Mouse (Mus musculus): ENCODE data around the gene Prdm16.

The Prdm16 gene

DNA sequence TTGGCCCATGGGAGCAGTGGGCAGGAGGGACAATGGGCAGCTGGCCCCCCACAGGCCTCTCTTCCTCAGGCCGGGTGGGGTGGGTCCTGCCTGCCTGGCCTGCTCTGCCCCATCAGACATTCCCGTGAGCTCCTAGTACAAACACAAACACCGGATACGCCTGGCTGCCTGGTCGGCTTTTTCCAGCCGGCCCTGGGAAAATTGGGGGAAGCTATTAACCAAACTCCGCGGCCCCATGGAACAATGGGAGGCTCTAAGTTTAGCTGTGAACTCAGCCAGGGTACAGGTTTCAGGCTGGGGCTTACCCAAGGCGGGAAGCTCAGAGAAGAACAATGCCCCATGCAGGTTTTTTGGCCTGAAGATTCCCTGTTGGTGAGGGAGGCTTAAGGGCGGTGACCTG lies 300.0 kb downstream of the Prdm16 start:
- peak; percentile 50 for DNase-seq (ENCODE audit: low read depth, low spot score)

DNA sequence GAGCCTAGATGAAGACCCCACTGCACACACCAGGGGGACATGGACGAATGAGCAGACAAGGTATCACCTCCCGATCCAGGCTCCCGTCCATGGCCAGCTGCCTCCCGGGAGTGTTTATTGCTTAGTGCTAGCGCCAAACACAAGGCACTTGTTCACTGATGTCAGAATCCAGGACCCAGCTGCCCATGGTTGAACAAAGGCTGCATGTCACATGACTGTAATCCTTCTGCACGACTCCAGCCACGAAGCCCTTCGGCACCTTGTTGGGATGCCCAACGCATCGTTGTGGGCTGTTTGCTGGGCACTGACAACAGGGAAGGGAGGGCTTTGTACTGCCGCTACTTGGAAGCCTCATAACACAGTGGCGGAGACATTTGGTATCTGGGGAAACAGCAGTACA lies 300.9 kb downstream of the Prdm16 start, which contains the start of gene B230104I21Rik:
TSS of gene B230104I21Rik (plus strand) at position 367 of the 400 bp plus-strand sequence.
- DNase-seq (ENCODE audit: low read depth, low spot score): no peak

GRCm38 (mm10) chr4:154334699-154335402 lies 301.8 kb downstream of the Prdm16 start:
- DNase-seq (ENCODE audit: low read depth, low spot score): no peak

DNA sequence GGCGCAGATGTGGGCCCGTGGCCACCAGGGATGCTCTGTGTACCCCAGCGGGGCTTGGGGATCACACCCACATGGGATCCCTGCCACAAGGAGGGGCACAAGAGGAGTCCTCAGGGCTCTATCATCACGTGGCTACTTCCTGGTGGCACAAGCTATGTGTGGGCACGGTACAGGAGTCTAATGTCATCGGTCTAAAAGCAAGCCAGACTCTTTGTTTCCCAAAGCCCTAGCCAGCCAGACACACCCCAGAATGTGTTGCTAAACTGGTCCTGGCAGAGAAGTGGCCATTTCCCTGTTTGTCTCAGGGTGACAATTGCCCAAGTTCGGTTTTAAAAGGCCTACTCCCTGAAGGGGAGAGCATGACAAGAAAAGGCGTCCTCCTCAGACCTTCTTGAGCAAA lies 303.4 kb downstream of the Prdm16 start:
- DNase-seq (ENCODE audit: low read depth, low spot score): no peak

- DNase-seq (ENCODE audit: low read depth, low spot score): peak; percentile 75
Measured at GRCm38 (mm10) chr4:154331271-154331670, 305.4 kb downstream of the Prdm16 start.

- no peak for DNase-seq (ENCODE audit: low read depth, low spot score)
Measured at GRCm38 (mm10) chr4:154330001-154330400, 306.7 kb downstream of the Prdm16 start.

- peak; percentile 89 for DNase-seq (ENCODE audit: low read depth, low spot score)
Measured at GRCm38 (mm10) chr4:154328836-154329235, 307.8 kb downstream of the Prdm16 start.

DNA sequence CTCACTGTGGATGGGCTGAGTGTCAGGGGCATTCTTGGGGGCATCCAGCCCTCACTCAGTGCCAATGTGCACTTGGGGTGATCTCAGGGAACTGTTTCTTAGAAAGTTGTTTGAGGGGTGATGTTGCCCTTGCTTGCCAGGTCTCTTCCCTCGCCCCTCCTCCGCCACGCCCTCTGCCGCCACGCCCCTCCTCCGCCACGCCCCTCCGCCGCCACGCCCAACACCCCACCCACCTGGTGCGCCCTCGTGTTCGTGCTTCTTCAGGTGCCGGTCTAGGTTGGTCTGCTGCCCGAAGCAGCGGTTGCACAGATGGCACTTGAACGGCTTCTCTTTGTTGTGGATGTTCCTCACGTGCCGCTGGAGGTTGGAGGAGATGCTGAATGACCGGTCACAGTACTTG lies 308.2 kb downstream of the Prdm16 start:
- DNase-seq (ENCODE audit: low read depth, low spot score): no peak

DNA sequence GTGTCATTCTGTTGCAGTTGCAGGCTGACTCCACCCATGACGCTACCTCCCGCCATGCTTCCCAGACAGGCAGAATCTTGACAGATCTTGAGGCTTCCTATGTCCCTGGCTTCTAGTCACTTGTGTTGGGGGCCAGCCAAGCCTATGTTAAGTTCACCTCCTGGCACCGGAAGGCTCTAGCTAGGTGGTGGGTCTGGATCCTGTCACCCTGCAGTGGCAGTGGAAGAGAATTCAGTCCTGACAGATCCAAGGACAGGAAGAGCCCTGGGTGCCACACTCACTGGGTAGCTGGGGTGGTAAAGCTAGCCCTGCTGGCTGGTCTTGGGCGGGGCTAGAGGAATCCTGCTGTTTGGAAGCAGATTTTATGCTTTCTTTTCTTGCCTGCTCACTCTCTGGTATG lies 311.3 kb downstream of the Prdm16 start:
- no peak for DNase-seq (ENCODE audit: low read depth, low spot score)

DNA sequence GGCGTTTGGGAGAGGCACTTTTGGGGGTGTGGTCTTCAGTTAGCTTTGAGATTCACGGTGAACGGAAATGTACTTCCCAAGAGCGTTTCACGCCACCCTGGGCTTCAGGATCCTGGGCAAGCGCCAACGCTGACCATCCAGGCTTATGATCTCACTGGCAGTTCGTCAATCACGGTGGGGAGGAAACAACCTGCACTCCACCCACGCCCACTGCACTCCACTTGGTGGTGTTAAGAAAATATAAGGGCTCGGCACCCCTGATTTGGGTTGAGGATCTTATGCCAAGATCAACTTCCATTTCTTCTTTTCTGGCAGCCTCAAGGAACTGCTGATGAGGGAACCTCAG lies 323.1 kb downstream of the Prdm16 start:
- no peak for DNase-seq (ENCODE audit: low read depth, low spot score)

GRCm38 (mm10) chr4:154312935-154313621 lies 323.6 kb downstream of the Prdm16 start:
- DNase-seq (ENCODE audit: low read depth, low spot score): no peak

GRCm38 (mm10) chr4:154312143-154312812 lies 324.4 kb downstream of the Prdm16 start:
- no peak for DNase-seq (ENCODE audit: low read depth, low spot score)

DNA sequence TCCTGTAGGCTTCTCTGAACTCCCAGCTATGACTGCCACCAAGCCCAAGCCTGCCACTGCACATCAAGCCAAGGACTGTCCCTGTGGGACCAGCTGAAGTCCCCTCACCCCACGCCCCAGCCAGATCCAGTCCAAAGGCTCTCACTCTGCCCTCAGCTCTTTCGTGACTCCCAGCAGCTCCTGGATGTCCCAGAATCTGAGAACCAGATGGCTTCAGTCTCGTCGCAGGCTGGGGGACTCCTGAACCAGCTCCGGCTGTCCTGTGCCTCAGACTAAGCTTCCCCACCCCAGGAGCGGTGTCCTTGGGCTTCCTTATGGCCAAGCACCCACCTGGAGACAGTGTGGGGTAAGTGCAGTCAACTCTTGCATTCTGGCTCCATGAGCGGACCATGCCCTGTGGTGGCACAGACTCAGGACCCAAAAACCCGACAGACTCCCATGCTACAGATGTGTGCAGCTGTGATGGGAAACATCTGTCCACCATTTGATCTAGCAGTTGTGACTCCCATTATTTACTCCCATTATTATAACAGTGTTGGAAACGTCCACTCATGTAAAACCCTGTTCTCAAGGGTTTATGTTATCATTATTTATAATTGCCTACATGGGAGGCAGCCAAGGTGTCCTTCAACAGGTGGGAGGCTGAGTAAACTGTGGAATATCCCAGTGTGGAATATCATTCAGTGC lies 326.0 kb downstream of the Prdm16 start:
- DNase-seq (ENCODE audit: low read depth, low spot score): no peak

DNA sequence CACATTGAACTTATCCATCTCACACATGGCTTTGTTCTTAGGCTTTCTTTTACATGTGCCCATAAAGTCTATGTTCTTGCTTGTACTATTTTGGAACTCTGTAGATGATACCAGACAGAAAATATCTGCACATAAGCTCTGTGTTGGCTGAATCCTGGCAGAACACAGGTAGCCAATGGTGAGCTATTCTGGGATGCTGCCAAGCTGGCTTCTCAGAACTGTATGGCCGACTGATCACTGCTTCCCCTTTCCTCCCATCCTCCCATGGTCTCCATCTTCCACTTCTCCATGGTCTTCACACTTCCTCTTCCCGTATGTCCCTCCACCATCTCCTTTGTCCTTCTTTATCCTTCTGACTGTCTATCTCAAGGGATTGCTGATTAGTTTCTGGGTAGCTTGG lies 327.5 kb downstream of the Prdm16 start:
- no peak for DNase-seq (ENCODE audit: low read depth, low spot score)

GRCm38 (mm10) chr4:154301466-154301881 lies 335.2 kb downstream of the Prdm16 start, which contains the start of gene Arhgef16:
TSS of gene Arhgef16 (minus strand) at chr4:154301676.
- DNase-seq (ENCODE audit: low read depth, low spot score): peak; percentile 74

DNA sequence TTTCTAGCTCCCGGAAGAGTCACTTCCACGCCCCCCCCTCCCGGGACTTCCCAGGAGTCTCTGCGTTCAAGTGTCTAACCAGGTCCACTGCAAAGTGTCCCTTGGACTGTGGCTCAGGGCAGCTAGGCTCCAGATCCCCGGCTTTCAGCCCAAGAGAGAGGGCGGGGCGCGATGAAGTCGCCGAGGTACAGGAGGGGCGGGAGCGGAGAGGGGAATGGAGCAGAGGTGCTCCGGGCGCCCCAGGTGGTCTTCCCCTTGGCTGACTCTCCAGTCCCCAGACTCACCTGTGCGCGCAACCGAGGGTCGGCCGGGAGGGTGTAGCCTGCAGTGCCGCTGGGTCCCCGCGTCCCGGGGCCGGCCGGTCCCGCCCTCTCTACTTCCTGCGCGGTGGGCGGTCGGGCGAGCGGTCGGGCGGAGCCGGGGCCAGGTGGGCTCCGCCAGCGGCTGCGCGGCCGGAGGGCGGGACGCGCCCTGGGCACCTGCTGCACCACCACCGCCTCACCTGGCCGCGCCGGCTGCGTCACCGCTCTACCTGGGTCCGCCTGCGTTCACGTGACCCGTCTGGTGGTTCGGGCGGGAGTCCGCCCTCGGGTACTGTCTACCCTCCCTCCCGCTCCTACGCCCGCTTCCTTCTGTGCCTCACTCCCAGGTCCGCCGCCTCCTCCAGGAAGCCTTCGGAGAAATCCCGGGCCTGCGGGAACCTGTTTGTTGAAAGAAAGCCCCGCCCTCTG lies 337.0 kb downstream of the Prdm16 start:
- DNase-seq (ENCODE audit: low read depth, low spot score): no peak

DNA sequence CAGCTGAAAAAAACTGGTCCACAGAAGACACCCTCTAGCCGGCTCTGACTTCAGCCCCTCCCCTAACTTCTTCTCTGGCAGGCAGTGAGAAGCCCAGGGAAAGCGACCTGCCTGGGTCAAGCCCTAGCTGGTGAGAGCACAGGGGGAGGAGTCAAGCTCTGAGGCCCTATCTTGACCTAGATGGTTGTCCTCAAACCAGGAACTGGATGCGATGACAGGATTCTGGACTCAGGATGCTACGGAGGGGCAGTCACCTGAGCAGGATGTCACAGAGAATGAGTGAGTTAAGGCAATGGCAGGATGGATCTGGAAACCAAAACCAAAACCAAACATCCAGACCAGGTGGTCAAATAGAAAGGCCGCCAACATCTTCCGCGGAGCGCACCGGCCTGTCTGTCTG lies 338.9 kb downstream of the Prdm16 start:
- no peak for DNase-seq (ENCODE audit: low read depth, low spot score)

- DNase-seq (ENCODE audit: low read depth, low spot score): peak; percentile 41
Measured at GRCm38 (mm10) chr4:154294262-154294731, 342.4 kb downstream of the Prdm16 start.

DNA sequence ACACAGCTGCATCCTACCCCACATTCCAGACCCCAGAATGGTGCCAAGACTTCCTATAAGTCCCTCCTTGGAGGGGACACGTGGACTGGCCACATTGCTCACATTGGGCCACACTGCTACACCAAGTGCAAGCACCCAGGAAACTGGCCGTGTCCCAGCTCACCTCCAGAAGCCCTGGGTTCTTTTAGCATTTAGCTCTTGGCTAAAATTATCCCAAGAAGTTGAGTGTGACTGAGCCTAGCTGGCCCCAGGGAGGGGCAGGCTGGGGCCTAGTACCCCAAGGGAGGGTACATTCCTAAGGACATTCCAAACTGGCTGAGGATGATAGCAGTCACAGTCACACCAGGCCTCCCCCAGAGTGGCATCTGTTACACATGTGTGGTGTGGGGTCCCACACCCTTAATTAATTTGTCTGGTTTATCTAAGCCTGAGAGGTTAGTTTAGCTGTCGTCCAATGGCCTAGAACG lies 342.9 kb downstream of the Prdm16 start:
- peak; percentile 55 for DNase-seq (ENCODE audit: low read depth, low spot score)

DNA sequence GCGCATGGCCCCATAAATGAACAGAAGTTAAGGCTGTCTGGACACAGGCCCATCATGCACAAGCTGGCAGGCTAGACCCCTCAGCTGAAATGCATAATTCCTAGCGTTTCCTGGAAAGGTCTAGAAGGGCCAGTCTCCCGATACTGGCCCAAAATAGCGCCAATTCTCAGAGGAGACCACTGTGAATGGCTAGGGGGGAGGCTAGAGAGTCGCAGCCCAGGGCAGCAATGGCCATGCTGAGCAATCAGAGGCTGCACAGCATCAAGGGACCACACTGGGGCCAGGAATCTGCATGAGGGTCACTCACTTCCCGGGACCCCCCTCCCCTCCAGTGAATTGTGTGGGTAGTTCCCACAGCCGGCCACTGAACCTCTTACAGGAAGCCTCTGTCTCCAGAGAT lies 353.0 kb downstream of the Prdm16 start:
- no peak for DNase-seq (ENCODE audit: low read depth, low spot score)

- DNase-seq (ENCODE audit: low read depth, low spot score): no peak
Measured at GRCm38 (mm10) chr4:154279481-154279880, 357.2 kb downstream of the Prdm16 start.
